Mouse (Mus musculus) ES-Bruce4 (cell line): ENCODE results near the gene Tor1a.

Experiments
- CTCF ChIP-seq: IDR thresholded peaks from one replicate; pipeline ENCODE4 v1.8.1; 2011; ENCODE audit warnings: low read depth, low read length
- POLR2A ChIP-seq: IDR thresholded peaks from one replicate; pipeline ENCODE4 v1.8.1; 2011; ENCODE audit warnings: low read length; ENCODE audit not compliant: insufficient read depth

- TF ChIP-seq CTCF: no peak
- TF ChIP-seq POLR2A: no peak
Measured at GRCm38 (mm10) chr2:30927151-30927781, 40.5 kb downstream of the Tor1a start.
